Mouse (Mus musculus) lung, adult 18-20 months (tissue): ENCODE results near the gene Spocd1.
"Not testable (repeated sequence)": the region's sequence is repeated elsewhere in the genome, so short reads cannot be mapped to it uniquely, and the experiment has no call there.

ENCODE experiments used
- DNase-seq, 2 experiments: peaks; one replicate each; pipeline ENCODE4 v3.0.0; 2022; ENCODE audit warnings: mixed read lengths in 2 of 2

Gene Spocd1

DNA sequence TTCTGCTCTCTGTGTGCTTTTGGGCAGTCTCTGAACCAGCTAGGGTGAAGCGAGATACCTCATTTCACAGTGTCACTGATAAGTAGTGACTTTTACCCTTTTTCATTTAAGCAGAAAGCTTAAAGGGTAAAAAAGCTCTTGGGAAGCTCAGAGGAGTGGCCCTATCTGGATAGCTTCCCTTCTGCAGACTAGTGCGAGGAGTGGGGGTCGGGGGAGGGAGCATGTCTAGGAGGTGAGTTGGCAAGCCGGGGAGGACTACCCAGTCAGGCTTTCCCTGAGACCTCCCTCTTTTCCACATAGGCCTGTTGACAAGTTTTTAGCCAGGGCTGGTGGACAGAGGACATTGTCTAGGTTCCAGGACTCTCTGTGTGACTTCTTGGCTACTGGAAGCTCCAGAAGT is at the start of gene Spocd1:
TSS of gene Spocd1 (plus strand) at position 301 of the 400 bp plus-strand sequence.
- DNase-seq, result no peak

DNA sequence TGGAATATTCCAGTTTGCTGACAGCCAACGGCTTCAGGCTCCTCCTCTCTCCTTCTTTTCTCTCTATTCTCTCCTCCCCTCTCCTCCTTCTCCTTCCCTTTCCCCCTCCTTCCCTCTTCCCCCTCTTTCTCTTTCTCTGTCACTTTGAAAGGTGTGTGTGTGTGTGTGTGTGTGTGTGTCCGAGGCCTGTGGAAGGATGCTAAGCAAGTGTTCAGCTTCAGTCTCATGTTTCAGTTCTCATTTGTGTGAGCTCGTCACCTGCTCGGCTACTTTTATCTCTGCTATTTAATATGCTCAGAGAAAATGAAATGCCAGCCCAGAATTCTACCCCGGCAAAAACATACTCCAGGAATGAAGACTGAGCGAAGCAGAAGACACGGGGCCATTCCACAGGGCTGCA is 48.4 kb upstream of the Spocd1 start:
- no peak for DNase-seq

DNA sequence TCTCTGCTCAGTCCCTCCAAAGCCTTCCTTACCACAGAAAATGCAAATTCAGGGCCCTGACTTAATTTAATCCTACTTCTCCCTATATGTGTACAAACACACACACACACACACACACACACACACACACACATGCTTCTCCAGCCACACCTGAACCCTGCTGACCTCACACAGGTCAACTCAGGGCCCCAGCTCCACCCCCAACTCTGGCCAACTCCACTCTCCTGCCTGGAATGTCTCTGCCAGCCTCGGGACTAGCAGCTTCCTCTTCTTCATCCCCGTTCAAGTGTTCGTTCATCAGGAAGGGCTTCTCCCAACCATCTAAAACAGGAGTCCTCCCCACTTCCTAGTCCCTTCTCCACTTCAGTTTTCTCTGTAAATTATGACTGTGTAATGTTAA is 47.4 kb upstream of the Spocd1 start:
- DNase-seq, result peak in 1 of 2 experiments; percentile 35

DNA sequence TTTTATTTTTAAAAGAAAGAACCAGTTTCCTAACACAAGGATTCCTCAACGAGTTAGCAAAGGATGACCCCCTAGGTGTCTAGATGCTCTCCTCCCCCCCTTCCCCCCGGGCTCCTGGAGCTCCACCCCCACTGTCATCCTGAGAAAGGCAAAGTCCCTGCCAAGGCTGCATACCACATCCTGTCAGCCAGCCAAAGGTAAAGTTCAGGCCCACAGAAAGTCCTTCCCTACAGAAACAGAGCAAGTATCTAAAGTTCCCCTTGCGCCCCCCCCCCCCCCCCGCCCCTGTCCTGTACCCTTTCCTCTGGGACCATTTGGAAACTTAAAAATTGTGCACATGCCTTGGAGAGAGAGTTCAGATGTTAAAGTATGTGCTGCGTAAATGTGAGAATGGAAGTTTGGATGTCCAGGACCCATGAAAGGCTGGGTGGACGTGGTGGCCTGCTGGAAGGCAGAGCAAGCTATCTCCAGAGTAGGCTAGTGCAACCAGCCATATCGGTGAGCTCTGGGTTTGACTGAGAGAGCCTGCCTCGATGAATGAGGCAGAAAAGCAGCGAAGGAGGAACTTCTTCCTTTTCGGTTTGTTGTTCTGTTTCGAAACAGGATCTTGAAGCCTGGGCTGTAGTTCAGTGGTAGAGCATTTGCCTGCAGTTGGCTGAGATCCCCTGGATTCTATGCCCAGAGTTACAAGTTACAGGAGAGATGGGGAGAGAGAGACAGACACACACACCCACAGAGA is 46.3 kb upstream of the Spocd1 start:
- peak; percentile 62 to 67 for DNase-seq

DNA sequence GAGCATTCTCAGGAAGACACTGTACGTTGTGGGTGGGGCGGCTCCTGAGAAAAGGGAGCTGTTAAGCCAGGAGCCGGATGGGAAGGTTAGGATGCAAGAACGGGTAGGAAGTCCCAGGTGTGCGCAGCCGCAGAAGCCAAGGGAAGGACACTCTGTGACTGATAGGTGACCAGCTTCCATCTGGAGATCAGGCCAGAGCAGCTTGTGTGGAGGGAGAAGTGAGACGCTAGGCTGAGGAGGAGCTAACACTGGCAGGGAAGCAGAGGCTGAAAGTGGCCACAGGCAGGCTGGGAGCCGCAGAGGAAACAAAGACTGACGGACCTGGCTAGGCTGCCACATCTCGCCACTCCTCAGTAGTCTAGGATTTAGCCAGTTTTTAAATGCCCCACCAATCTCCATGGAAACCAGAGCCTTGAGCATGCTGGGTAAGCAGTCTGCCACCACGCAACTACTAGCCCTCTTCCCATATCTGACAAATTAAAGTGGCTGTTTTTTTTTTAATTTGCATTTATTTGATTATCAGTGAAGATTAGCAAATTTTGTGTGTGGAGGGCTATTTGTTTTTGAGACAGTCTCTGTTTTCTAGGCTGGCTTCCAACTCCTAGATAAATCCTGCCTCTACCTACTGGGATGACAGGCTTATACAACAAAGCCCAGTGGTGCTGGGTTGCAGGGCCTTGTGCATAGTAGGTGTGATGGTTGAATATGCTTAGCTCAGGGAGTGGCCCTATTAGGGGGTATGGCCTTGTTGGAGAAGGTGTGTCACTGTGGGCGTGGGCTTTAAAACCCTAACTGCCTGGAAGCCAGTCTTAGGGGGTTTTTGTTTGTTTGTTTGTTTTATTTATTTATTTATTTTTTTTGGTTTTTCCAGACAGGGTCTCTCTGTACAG is 44.8 kb upstream of the Spocd1 start:
- DNase-seq, result peak; percentile 40 to 41

DNA sequence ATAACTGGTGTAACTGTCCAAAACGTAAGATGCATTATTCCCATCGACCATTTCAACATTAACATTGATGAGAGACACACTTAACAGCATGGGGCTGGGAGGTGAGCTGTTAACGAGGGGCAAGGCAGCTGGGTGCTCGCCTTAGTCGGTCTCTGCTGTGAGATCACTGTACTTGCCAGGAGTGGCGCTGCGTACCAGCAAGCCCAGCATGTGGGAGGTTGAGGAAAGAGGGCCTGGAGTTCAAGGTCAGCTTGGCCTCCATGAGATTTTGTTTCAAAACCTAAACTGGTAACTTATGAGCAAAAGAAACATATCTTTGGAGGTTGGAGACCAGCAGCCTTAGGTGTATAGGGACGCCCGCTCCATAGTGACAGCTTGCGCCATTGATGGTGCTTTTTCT is 39.4 kb upstream of the Spocd1 start:
- no peak for DNase-seq

DNA sequence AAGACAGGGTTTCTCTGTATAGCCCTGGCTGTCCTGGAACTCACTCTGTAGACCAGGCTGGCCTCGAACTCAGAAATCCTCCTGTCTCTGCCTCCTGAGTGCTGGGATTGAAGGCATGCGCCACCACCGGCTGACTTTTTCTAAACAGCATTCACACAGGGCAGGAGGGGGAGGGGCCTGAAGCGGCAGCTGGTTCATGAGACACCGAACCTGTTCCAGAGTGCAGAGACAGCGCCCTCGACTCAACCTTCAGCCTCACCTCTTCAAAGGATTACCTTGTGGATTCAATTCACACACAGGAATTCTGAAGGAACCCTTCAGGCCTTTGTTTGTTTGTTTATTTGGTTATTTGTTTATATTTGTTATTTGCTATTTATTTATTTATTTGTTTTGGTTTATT is 39.0 kb upstream of the Spocd1 start:
- no peak for DNase-seq

DNA sequence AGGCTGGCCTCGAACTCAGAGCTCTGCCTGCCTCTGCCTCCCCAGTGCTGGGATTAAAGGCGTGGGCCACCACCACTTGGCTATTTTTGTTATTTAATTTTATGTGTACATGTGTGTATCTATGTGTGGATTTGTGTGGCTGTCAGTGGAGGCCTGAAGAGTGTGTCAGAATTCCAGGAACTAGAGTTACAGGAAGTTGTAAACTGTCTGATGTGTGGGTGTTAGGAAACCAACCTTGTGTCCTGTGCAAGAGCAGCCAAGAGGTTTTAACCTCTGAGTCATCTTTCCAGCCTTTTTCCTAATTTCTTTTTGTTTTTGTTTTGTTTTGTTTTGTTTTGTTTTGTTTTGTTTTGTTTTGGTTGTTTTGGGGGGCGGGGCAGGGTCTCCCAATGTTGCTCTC is 34.2 kb upstream of the Spocd1 start:
- DNase-seq, result no peak

DNA sequence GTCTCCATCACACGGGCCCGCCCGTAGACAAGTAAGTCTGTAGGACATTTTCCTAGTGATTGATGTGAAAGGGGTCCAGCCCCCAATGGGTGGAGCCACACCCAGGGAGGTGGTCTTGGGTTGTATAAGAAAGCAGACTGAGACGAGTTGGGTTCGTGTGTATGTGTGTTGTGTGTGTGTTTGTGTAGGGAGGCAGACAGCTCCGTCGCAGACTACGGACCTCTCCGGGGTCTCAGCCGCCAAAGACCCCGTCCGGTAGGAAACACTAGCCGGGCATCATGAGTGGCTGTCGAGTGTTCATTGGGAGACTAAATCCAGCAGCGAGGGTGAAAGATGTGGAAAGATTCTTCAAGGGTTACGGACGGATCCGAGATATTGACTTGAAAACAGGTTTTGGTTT is 30.2 kb upstream of the Spocd1 start:
- DNase-seq, result not testable (repeated sequence)

DNA sequence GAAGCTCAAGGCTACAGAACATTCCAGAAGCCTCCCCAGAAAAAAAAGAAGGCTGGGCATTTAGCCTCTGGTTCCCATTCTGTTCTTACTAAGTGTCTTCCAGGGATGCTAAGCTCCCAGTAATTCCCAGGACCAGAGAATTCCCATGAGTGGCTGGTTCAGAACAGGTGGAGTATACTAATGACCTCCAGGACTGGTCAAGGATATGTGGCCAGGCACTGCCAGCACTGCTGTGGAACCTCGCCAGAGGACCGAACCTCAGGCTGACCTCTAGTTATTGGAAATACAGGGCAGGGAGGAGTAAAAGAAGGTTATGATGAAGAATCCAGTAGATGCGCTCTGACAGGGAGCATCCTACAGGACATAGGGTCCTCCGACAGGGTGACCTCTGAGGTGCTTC is 26.7 kb upstream of the Spocd1 start:
- no peak for DNase-seq

DNA sequence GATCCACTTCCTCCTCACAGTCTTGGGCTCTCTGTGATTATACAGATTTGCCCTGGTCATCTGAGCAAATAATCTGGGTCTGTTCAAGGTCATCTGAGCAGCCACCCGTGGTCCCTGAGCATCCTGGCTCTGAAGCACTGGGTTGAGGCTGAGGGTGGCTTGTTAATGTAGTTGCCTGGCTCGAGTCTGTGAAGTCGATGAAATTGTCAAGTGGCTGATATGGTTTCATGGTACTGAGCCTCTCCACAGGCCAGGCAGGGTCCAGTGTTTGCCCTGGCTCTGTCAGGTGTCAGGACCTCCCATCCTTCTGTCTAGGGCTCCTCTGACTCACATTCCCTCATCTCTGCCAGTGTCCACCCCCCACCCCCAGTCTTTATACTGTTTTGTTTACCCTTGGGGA is 25.5 kb upstream of the Spocd1 start:
- no peak for DNase-seq

DNA sequence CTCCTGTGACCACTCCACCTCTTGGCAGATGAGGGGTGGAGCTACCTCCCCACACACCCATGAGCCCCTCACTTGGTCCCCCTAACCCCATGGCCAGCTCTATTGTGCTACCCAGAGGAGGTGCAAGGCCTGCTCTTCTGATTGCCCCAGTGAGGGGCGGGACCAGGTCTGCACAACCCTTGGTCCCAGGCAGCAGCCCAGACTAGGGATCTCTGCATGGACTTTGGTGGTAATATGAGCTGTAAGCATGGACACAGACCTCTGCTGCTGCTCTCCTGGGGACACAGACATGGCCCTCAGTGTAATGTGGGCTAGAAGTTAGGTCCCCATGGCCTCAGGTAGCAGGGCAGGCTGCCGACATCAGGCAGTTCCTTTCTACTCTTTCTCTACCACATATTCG is 24.0 kb upstream of the Spocd1 start:
- DNase-seq, result no peak

DNA sequence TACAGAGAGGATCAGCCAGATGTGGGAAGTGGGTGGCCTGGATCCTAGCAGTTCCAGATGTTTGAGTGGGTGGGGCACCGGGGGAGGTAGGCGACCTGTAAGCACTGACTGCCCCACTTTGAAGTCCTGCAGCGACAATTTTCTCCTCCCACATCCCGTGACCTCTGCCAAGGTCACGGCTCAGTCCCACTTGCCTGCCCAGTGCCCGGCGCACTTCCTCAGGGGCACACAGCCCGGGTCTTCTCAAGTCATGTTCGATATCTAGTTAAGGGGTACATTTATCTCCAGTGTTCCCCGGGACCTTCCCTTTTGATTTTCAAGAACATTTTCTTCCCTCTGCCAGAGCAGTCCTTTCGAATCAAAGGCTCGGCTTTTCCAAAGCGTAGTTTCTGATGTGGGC is 23.0 kb upstream of the Spocd1 start:
- DNase-seq, result no peak

DNA sequence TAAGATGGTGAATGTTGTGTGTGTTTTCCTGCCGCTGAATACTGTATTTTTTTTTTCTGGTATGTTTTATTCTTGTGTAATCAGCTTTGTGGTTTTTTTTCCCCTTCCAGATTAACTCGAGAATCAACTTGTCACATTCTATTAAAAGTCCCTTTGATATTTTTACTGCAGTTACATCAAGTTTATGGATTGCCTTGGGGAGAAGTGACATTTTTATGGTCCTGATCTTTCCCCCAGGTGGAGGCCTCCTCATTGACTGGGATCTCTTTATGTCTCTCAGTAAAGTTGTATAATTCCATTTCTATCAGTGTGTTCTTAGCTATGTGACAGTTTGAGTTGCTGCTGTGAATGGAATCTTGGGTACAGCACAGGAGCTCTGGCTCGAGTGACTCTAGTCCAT is 20.2 kb upstream of the Spocd1 start:
- DNase-seq, result no peak

DNA sequence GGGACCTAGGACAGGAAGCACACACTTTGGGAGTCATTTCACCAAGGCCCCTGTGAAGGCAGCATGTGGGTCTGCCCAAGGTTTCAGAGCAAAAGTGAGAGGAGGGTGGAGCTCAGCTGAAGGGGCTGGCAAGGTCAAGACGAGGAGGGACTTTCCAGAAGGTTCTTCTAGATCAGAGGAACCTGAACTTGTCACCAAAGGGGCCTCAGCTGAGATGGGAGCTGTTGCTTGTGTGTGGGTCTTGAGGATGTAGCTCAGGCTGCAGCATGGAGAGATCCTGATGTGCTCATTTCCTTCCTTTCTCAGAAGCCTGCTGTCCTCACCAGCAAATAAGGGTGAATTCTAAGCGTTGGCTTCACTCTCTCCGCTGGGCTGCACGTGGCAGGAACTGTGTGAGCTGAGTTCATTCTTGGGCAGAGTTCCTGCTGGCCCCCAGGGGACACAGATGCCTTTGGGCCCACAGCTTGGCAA is 19.8 kb upstream of the Spocd1 start:
- DNase-seq, result peak in 1 of 2 experiments; percentile 38

DNA sequence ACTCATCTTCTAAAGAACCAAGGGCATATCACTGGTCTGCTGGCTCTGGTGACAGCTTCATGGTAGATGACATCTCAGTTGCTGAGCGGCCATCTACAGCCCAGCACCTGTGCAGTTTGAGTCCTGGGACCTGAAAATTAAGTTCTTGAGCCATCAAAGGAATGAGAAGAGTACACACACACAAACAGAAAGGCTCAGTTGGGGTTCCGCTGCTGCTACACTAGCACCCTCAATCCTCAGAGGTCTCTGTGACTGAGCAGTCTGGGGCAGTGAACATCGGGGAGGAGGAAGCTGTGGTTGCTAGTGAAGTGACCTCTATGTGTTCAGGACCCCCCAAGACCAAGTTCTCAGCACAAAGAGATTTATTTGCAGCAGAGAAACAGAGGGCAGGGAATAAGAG is 16.1 kb upstream of the Spocd1 start:
- no peak for DNase-seq

DNA sequence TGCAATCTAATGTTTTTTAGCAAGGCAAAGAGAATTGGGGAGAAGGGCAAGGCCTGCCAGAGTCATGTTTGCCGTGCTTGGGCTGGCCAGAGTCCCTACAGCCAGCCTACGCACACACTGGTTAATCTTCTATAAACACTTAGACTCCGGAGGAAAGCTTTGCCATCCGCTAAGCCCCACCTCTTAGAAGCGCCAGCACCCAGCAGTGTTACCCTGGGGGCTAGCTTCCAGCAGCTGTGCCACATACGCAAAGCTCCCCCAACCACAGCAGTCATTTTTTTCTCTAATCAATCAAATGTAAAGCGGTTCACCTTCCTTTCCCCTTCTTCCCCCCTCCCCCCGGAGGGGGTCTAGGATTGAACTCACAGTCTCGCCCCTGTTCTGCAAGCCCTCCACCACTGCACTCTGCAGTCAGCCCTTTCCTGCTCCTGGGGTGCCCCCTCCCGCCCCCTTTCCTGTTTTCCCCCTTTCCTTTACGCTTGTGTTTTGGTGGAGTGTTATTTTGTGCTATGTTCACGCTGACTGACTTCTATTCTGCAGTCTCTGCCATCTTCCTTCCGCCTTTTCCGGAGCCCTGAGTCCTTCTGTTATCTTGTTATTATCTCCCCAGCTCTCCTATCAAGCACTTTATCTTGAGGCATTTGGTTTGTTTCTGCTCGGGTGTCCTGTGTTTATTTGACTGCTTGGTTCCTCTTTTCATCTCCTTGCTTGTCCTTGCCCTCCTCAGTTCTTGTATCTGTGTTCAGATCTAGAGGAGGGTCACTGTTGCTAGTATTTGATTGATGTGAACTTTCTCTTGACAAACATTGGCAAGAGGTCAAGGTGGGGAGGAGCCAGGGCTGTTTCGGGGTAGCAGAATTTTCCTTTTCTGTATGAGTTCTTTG is 15.0 kb upstream of the Spocd1 start:
- DNase-seq, result peak; percentile 70 to 75

DNA sequence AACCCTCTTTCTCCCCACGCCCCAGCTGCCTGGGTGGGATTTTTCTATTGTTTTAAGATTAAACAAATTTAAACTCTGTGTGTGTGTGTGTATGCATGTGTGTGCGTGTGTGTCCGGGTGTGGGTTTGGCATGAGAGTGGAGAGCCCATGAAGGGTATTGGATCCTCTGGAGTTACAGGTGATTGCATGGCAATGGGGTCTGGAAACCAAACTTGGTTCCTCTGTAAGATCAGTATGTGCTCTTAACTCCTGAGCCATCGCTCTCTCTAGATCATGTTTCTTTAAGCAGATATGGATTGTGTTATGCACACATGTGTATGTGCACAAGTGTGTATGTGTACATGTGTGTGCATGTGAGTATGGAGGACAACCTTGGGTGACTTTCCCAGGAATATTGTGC is 14.4 kb upstream of the Spocd1 start:
- no peak for DNase-seq

DNA sequence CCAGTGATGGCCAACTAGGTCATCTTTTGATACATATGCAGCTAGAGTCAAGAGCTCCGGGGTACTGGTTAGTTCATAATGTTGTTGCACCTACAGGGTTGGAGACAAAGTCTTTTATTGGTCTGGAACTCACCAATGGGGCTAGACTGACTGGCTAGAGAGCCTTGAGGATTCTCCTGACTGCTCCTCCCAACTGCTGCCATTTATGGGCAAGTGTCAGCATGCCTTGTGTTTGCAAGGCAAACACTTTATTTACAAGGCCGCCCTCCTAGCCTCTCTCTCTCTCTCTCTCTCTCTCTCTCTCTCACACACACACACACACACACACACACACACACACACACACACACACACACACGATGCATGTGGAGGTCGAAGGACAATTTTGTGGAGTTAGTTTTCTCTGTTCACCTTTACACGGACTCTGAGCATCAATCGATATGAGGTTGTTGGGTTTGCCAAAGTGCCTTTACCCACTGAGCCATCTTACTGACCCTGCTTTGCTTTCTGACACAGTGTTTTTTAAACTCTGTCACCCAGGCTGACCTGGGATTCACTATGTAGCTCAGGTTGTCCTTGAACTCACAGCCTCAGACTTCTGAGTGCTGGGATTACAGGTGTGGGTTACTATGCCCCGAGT is 13.6 kb upstream of the Spocd1 start:
- no peak for DNase-seq

DNA sequence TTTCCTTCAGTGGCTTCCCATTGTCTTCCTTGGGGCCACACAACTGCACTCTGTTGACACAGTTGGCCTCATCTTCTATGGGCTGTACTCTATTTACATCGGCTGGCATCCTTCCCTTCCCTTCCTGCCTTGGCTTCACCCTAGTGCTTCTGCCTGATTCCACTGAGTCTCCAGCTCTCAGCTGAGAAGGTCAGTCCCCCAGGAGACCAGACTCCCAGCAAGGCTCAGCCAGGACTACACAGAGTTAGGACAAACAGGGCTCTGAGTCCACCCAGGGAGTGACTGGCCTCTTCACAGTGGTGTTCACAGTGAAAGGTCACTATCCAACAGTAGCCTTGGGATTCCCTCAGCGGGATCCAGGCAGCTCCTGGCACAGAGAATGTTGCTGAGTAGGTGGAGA is 12.9 kb upstream of the Spocd1 start:
- peak; percentile 32 to 51 for DNase-seq

DNA sequence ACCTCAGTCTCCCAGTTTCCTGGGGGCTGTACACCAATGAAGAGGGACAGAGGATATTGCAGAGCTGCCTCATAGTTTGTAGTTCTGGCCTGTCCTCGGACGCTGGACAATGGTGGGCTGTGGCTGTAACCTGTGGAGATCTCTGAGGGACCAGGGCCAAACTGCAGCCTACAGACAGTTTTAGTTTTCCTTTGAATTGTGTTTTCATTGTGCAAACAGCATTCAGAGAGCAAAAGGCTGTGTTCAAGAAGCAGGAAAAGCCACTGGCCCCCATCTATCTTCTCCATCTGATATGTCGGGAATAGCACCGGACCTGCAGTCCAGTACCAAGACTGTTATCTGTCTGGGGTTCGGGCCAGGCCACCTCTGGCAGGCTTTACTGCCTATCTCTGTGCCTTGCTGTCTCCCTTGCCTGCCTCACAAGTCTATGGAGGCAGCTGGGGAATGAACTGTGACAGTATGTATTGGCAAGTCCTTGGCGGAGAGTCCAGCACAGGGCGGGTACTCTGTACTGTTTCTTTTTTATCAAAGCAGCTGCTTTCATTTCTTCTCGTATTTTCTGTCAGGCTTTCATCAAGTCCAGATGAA is 11.9 kb upstream of the Spocd1 start:
- peak; percentile 62 to 71 for DNase-seq

DNA sequence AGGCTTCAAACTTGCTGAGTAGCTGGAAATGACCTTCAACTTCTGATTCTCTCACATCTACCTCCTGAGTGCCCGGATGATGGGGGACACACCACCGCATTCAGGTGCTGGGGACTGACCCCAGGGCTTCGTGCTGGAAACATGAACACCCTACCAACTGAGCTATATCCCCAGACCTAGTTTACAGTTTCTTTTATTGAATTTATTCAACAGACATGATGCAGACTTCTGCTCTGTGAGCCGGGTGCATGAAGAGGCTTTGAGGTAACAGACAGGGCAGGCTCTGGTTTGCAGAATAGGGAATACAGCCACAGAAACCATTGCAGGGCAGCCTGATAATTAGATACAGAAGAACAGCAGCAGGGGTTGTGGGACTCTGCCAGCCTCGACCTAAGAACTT is 10.6 kb upstream of the Spocd1 start:
- no peak for DNase-seq
